Mouse (Mus musculus) lung, embryonic 14.5 days (tissue): Measurements from ENCODE around the gene Eif2b1. TPM values are rescaled to one million over a fixed set of nuclear protein-coding genes. Genes with fewer than 3 reads are reported as not detected.
"Not testable (repeated sequence)": the region's sequence is repeated elsewhere in the genome, so short reads cannot be mapped to it uniquely, and the experiment has no call there.

ENCODE experiments used
- ATAC-seq: fragments of 200-750 bp; cut with Nextera tagmentation; 2 replicates; pipeline ENCODE4 v1.8.0; 2017; ENCODE audit warnings: mild to moderate bottlenecking, moderate TSS enrichment, moderate library complexity; ENCODE audit not compliant: insufficient read depth
- DNase-seq: peaks from one replicate; pipeline ENCODE4 v3.0.0-alpha.2; 2015
- H3K27ac ChIP-seq: fragments of 300-500 bp; sonication (generic); 2 replicates; pipeline ENCODE4 v1.5.1; 2014; ENCODE audit warnings: low read depth, mild to moderate bottlenecking, moderate library complexity
- H3K27me3 ChIP-seq: fragments of 300-500 bp; sonication (generic); 2 replicates; pipeline ENCODE4 v1.6.1; 2014; ENCODE audit warnings: low read length, control low read depth; ENCODE audit not compliant: insufficient read depth
- H3K36me3 ChIP-seq: fragments of 300-500 bp; sonication (generic); 2 replicates; pipeline ENCODE4 v1.6.1; 2014; ENCODE audit warnings: control low read depth; ENCODE audit not compliant: insufficient read depth
- H3K4me1 ChIP-seq: fragments of 300-500 bp; sonication (generic); 2 replicates; pipeline ENCODE4 v1.6.1; 2014; ENCODE audit warnings: antibody characterized with exemption, control low read depth; ENCODE audit not compliant: insufficient read depth
- H3K4me2 ChIP-seq: fragments of 300-500 bp; sonication (generic); 2 replicates; pipeline ENCODE4 v1.6.1; 2014; ENCODE audit warnings: mild to moderate bottlenecking
- H3K4me3 ChIP-seq: fragments of 300-500 bp; sonication (generic); 2 replicates; pipeline ENCODE4 v1.5.1; 2014; ENCODE audit warnings: low read depth, low read length
- H3K9ac ChIP-seq: fragments of 300-500 bp; sonication (generic); 2 replicates; pipeline ENCODE4 v1.6.1; 2014
- H3K9me3 ChIP-seq: fragments of 300-500 bp; sonication (generic); 2 replicates; pipeline ENCODE4 v1.6.1; 2016; ENCODE audit warnings: low read depth, low read length, control low read depth
- CTCF ChIP-seq: IDR thresholded peaks from 2 replicates; pipeline ENCODE4 v1.5.1; 2016; ENCODE audit warnings: antibody characterized with exemption, low read depth
- WGBS: fragments of 180-500 bp; shearing (Covaris S2); extraction: QIAGEN DNeasy Blood & Tissue Kit; methylation state at CpG from one replicate; pipeline ENCODE4 v1.1.7; 2014; 5-methylcytosine and 5-hydroxymethylcytosine counted together
- polyA plus RNA-seq: library from polyadenylated mRNA; unstranded; fragments of >200 nt; fragmentation: Nextera tagmentation; extraction: Ambion mirVana; gene quantifications from 2 replicates; pipeline ENCODE4 v1.2.1, GENCODE M21; 2014

The Eif2b1 gene
- polyA plus RNA-seq, 1 experiment from 2014 or later, result 78.0 TPM

- ATAC-seq, result no peak
- Histone ChIP-seq H3K4me1 (peaks cover 9% of the 10 kb centered on the region), H3K4me2 (no peak overlapping the region), H3K4me3 (no peak overlapping the region), H3K9me3 (no peaks in the 10 kb centered on the region), H3K27ac (no peak overlapping the region), H3K9ac (no peak overlapping the region), H3K36me3 (peaks cover 71% of the 10 kb centered on the region), H3K27me3 (no peaks in the 10 kb centered on the region)
- TF ChIP-seq CTCF, result no peak
- no peak for DNase-seq
- WGBS, result 77% methylated on average over 7 of the region's 7 CpGs
These were observed 3.5 kb downstream of the Eif2b1 start for GRCm38 (mm10) chr5:124575467-124575866.

DNA sequence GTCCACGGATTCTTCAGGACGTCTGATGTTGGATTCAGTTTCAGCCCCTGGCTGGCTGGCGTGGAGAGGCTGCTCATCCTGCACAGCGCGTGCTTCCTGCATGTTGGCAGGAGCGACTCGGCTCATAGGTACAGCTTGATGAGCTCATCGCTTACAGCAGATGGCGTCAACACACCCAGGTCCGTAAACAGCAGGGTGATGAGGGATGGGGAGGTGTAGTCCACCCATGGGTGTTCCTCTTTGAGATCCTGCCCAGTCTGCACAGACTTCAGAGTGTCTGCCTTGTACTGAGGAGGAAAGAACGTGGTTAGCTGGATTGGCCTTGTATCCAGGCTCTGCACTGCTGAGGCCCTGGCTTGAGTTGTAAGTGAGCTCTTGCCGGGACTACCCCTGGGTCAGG lies 7.9 kb downstream of the Eif2b1 start:
- Histone ChIP-seq H3K4me3 (no peak overlapping the region), H3K9me3 (no peaks in the 10 kb centered on the region), H3K9ac (no peak overlapping the region), H3K27me3 (no peaks in the 10 kb centered on the region), H3K4me2 (no peak overlapping the region), H3K36me3 (peaks cover 95% of the 10 kb centered on the region), H3K27ac (no peak overlapping the region), H3K4me1 (no peaks in the 10 kb centered on the region)
- no peak for DNase-seq
- no peak for TF ChIP-seq CTCF
- no peak for ATAC-seq
- WGBS, result 80% methylated on average over 12 of the region's 12 CpGs

GRCm38 (mm10) chr5:124555145-124555544 lies 23.8 kb downstream of the Eif2b1 start:
- no peak overlapping the region for H3K9ac ChIP-seq
- DNase-seq (peak; percentile 71), ATAC-seq (no peak)
- H3K4me3 ChIP-seq, result no peak overlapping the region
- no peaks in the 10 kb centered on the region for H3K9me3 ChIP-seq
- H3K4me2 ChIP-seq, result no peak overlapping the region
- H3K4me1 ChIP-seq, result no peaks in the 10 kb centered on the region; the same call in 1 of the 2 replicates
- no peak overlapping the region for H3K27ac ChIP-seq
- no peaks in the 10 kb centered on the region for H3K27me3 ChIP-seq
- TF ChIP-seq CTCF, result peak; percentile 50
- WGBS, result 73% methylated on average over 1 of the region's 1 CpGs
- peaks cover 63% of the 10 kb centered on the region for H3K36me3 ChIP-seq

- peak overlapping the region; percentile 70; the same call in 1 of the 2 replicates for H3K9ac ChIP-seq
- WGBS, result 64% methylated on average over 6 of the region's 6 CpGs
- no peaks in the 10 kb centered on the region for H3K9me3 ChIP-seq
- no peak overlapping the region; the same call in 1 of the 2 replicates for H3K27ac ChIP-seq
- no peaks in the 10 kb centered on the region; the same call in 1 of the 2 replicates for H3K4me1 ChIP-seq
- H3K36me3 ChIP-seq, result peaks cover 51% of the 10 kb centered on the region
- TF ChIP-seq CTCF, result no peak
- H3K27me3 ChIP-seq, result no peaks in the 10 kb centered on the region
- DNase-seq (no peak), ATAC-seq (no peak)
- peak overlapping the region; percentile 70 for H3K4me2 ChIP-seq
- peak overlapping the region; percentile 88 for H3K4me3 ChIP-seq
These were observed 25.3 kb downstream of the Eif2b1 start for GRCm38 (mm10) chr5:124553607-124554006.

- ATAC-seq, result peak; percentile 86
- H3K27ac ChIP-seq, result peak within 1 kb of the TSS; percentile 75
- H3K4me3 ChIP-seq, result peak within 1 kb of the TSS; percentile 88
- peak; percentile 53 for TF ChIP-seq CTCF
- H3K4me2 ChIP-seq, result peak within 1 kb of the TSS; percentile 70
- no peaks in the 10 kb centered on the region; the same call in 1 of the 2 replicates for H3K4me1 ChIP-seq
- DNase-seq, result peak; percentile 96
- H3K9ac ChIP-seq, result peak within 1 kb of the TSS; percentile 70
- H3K9me3 ChIP-seq, result no peaks in the 10 kb centered on the region
- H3K27me3 ChIP-seq, result no peaks in the 10 kb centered on the region
- WGBS, result under 1% methylated on average over 66 of the region's 66 CpGs
- H3K36me3 ChIP-seq, result peaks cover 51% of the 10 kb centered on the region
These were observed 26.2 kb downstream of the Eif2b1 start, which contains the start of gene Ddx55 for GRCm38 (mm10) chr5:124552558-124553307. Gene Ddx55, plus strand, starts transcription at chr5:124552864.

DNA sequence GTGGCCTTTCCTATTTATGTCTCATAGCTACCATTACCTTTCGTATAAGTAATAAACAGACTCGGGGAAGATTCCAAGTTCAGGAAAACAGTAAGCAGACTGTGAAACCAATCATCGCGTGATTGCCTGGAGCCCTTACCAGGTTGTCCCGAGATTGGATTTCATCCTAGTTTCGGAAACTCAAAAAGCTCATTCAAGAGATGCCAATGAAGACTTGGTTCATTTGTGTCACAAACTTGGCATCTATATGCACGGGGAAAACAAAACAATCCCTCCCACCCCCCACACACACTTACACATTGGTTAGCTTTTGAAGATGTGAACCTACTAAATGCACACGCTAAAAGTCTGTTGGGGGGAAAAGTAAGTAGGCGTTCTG lies 26.8 kb downstream of the Eif2b1 start:
- Histone ChIP-seq H3K27ac (peak overlapping the region; percentile 75), H3K4me2 (peak overlapping the region; percentile 70), H3K4me3 (peak overlapping the region; percentile 88), H3K9me3 (no peaks in the 10 kb centered on the region), H3K36me3 (peaks cover 51% of the 10 kb centered on the region), H3K27me3 (no peaks in the 10 kb centered on the region), H3K4me1 (no peaks in the 10 kb centered on the region; the same call in 1 of the 2 replicates), H3K9ac (peak overlapping the region; percentile 70)
- peak; percentile 45 for DNase-seq
- 7% methylated on average over 9 of the region's 9 CpGs for WGBS
- no peak for TF ChIP-seq CTCF
- no peak for ATAC-seq

- peak; percentile 41 for TF ChIP-seq CTCF
- Histone ChIP-seq H3K4me3 (peak overlapping the region; percentile 88), H3K4me2 (peak overlapping the region; percentile 70), H3K36me3 (peaks cover 51% of the 10 kb centered on the region), H3K9ac (peak overlapping the region; percentile 70), H3K27ac (peak overlapping the region; percentile 5; the same call in 1 of the 2 replicates)
- not testable (repeated sequence) for H3K9me3 ChIP-seq, ATAC-seq, H3K27me3 ChIP-seq, H3K4me1 ChIP-seq
- DNase-seq, result peak; percentile 34
- 23% methylated on average over 5 of the region's 5 CpGs for WGBS
These were observed 27.4 kb downstream of the Eif2b1 start for GRCm38 (mm10) chr5:124551349-124552093.

GRCm38 (mm10) chr5:124550737-124551136 lies 28.2 kb downstream of the Eif2b1 start:
- not testable (repeated sequence) for DNase-seq, ATAC-seq, H3K9ac ChIP-seq, H3K4me2 ChIP-seq, H3K4me1 ChIP-seq, H3K9me3 ChIP-seq, H3K27me3 ChIP-seq, H3K27ac ChIP-seq, H3K4me3 ChIP-seq
- WGBS, result 85% methylated on average over 4 of the region's 4 CpGs
- peaks cover 51% of the 10 kb centered on the region for H3K36me3 ChIP-seq
